Mouse (Mus musculus) cerebellum, adult 2 months (tissue): ENCODE measurements at regions not wholly inside any gene's neighbourhood (a gene's known extent, or its start where the extent isn't known, plus 50 kb on each side); places are given as distances from the start of the nearest gene placed in this dataset.

ENCODE experiments used
- DNase-seq, 2 experiments: peaks; one replicate each; pipeline ENCODE4 v3.0.0; 2021
- H3K27ac ChIP-seq: fragments of 200-500 bp; 2 replicates; pipeline ENCODE4 v1.5.1; 2012; ENCODE audit warnings: low read length, control low read depth, inconsistent platforms; ENCODE audit not compliant: insufficient read depth
- H3K27me3 ChIP-seq: fragments of 200-500 bp; 2 replicates; pipeline ENCODE4 v1.6.1; 2012; ENCODE audit warnings: inconsistent platforms, mild to moderate bottlenecking, low read length, moderate library complexity; ENCODE audit not compliant: control insufficient read depth, insufficient read depth
- H3K4me1 ChIP-seq: fragments of 200-500 bp; 2 replicates; pipeline ENCODE4 v1.6.1; 2011; ENCODE audit warnings: low read length; ENCODE audit not compliant: control insufficient read depth, insufficient read depth
- H3K4me3 ChIP-seq: fragments of 200-500 bp; replicated peaks from 2 replicates; pipeline ENCODE3; 2011; ENCODE audit warnings: mild to moderate bottlenecking, low read depth, low read length, control low read depth; ENCODE audit not compliant: insufficient read depth
- CTCF ChIP-seq: fragments of 200-500 bp; IDR thresholded peaks from 2 replicates; pipeline ENCODE4 v1.5.1; 2011; ENCODE audit warnings: low read depth, mild to moderate bottlenecking, control low read depth, low read length, moderate library complexity, borderline replicate concordance; ENCODE audit not compliant: insufficient read depth
- POLR2A ChIP-seq: fragments of 200-500 bp; IDR thresholded peaks from 2 replicates; pipeline ENCODE4 v1.6.1; 2011; ENCODE audit warnings: low read length, control low read depth, borderline replicate concordance; ENCODE audit not compliant: insufficient read depth
- WGBS: fragments of 180-500 bp; shearing (Covaris S2); methylation state at CpG from one replicate; pipeline ENCODE4 v1.1.7; 2018; 5-methylcytosine and 5-hydroxymethylcytosine counted together

DNA sequence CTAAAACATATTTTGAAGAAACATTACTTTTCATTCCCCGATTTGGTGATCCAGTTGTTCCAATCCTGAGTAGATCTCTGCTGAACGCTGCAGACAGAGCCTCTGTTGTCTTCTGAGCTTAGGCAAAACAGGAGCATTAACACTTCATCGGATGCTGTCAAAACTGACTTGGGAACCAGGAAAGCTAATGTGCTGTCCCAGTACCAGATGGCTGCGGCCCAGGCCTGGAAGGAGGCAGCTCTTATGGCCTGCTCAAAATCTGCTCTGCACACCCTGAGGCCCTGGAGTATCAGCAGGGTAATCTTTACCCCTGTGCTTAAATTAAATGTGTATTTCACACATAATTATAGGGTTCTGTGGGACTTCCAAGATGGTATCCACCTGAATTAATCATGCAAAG is 61.3 kb upstream of the Neo1 start:
- TF ChIP-seq POLR2A (no peak), CTCF (no peak)
- Histone ChIP-seq H3K4me1 (no peaks in the 10 kb centered on the region), H3K4me3 (no peak overlapping the region), H3K27me3 (no peaks in the 10 kb centered on the region; the same call in 1 of the 2 replicates), H3K27ac (no peak overlapping the region; the same call in 1 of the 2 replicates)
- peak; percentile 16 to 44 for DNase-seq
- WGBS, result 34% methylated on average over 4 of the region's 4 CpGs

DNA sequence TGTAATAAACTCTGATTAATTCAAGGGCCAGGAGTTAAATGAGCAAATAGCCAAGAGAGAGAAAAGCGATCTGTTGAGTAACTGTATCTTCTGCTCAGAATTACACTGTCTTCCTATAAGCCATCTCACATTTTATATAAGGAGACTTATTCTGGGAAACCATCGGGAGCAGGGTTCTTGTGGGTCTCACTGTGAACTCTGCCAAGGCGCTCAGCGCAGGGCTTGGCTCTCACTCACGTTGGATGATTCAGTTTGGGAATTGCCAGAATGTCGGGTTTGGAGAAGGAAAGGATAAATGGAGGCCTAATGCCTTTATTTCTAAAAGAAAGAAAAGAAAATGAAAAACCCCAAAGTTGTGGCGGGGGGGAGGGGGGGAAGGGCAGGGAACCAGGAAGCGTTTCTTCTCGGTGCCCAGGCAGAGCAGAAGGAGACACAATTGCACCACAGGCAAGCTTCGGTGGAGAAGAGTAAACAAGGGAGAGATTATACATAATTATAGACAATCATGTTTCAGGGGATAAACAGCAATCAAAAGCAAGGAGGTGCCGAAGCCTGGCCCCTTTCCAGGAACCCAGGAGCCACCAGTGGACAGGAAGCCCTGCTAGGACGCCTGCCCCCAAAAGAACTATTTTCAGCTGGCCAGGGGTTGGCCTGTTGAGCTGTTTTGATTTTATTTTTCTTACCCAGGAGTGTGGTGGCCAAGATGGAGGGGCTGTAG is 60.5 kb upstream of the Neo1 start:
- Histone ChIP-seq H3K27ac (peak overlapping the region; percentile 13; the same call in 1 of the 2 replicates), H3K4me1 (no peaks in the 10 kb centered on the region), H3K4me3 (no peak overlapping the region), H3K27me3 (no peaks in the 10 kb centered on the region; the same call in 1 of the 2 replicates)
- peak; percentile 18 to 31 for DNase-seq
- TF ChIP-seq POLR2A, result no peak
- TF ChIP-seq CTCF, result no peak
- 38% methylated on average over 12 of the region's 12 CpGs for WGBS

GRCm38 (mm10) chr9:59095626-59096025 is 59.4 kb upstream of the Neo1 start:
- TF ChIP-seq CTCF (no peak), POLR2A (no peak)
- 83% methylated on average over 7 of the region's 7 CpGs for WGBS
- H3K27me3 ChIP-seq, result no peaks in the 10 kb centered on the region; the same call in 1 of the 2 replicates
- DNase-seq, result no peak
- H3K27ac ChIP-seq, result no peak overlapping the region
- no peak overlapping the region for H3K4me3 ChIP-seq
- no peaks in the 10 kb centered on the region for H3K4me1 ChIP-seq

GRCm38 (mm10) chr9:59094106-59094505 is 57.9 kb upstream of the Neo1 start:
- TF ChIP-seq CTCF, result no peak
- TF ChIP-seq POLR2A, result no peak
- no peaks in the 10 kb centered on the region; the same call in 1 of the 2 replicates for H3K27me3 ChIP-seq
- 89% methylated on average over 4 of the region's 4 CpGs for WGBS
- no peak overlapping the region for H3K27ac ChIP-seq
- H3K4me1 ChIP-seq, result no peaks in the 10 kb centered on the region
- no peak overlapping the region for H3K4me3 ChIP-seq
- DNase-seq, result no peak

GRCm38 (mm10) chr9:59091179-59091578 is 54.9 kb upstream of the Neo1 start:
- WGBS, result 70% methylated on average over 3 of the region's 3 CpGs
- Histone ChIP-seq H3K4me3 (no peak overlapping the region), H3K27me3 (no peaks in the 10 kb centered on the region; the same call in 1 of the 2 replicates), H3K27ac (no peak overlapping the region), H3K4me1 (no peaks in the 10 kb centered on the region)
- no peak for DNase-seq
- TF ChIP-seq CTCF (no peak), POLR2A (no peak)

DNA sequence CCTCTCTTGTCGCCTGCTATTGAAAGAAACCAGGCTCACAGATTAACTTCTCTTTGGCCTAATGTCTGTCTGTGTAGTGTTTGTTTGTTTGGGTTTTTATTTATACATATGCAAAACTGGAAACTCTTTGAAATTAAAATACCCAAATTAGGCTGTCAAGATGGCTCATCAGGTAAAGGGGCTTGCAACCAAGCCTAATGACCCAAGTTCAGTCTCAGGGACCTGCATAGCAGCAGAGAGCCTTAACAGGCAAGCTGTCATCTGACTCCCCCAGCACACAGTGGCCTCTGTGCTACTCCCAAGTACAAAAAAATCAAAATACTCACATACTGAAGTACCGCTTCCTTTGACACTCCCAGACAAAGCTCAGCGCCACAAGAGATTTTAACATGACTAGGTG is 51.5 kb upstream of the Neo1 start:
- Histone ChIP-seq H3K4me1 (no peaks in the 10 kb centered on the region), H3K4me3 (no peak overlapping the region), H3K27me3 (no peaks in the 10 kb centered on the region), H3K27ac (no peak overlapping the region)
- DNase-seq, result no peak
- 97% methylated on average over 3 of the region's 3 CpGs for WGBS
- no peak for TF ChIP-seq CTCF
- no peak for TF ChIP-seq POLR2A

GRCm38 (mm10) chr9:59087112-59087511 is 50.9 kb upstream of the Neo1 start:
- no peaks in the 10 kb centered on the region for H3K27me3 ChIP-seq
- no peak overlapping the region for H3K27ac ChIP-seq
- no peak for DNase-seq
- no peaks in the 10 kb centered on the region for H3K4me1 ChIP-seq
- TF ChIP-seq CTCF (no peak), POLR2A (no peak)
- H3K4me3 ChIP-seq, result no peak overlapping the region
- WGBS, result 96% methylated on average over 9 of the region's 9 CpGs

DNA sequence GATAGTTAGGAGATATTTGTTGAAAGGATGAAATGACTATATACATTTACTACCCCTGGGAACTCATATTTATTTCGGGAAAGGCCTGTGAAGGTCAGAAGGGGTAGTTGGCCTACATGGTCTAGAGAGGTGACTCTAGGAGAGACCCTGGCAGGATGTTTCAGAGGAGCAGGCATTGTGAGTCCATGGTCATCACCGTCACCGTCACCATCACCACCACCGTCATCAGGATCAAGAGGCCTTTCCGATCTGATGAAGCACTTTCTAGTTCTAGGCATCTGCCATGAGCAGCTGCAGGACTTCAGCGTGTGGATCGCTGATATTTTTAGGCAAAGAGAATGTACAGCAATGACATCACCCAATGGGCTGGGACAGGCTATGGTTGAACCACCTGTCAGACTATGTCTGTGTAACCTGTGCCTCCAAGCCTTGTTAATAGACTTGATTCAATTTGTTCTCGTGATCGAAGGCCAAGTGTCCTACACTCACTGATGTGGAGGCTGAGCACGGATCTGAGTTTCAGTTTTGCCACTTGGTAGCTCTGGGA is 50.4 kb upstream of the Neo1 start:
- TF ChIP-seq CTCF, result no peak
- WGBS, result 92% methylated on average over 10 of the region's 10 CpGs
- Histone ChIP-seq H3K27me3 (no peaks in the 10 kb centered on the region), H3K4me1 (no peaks in the 10 kb centered on the region), H3K4me3 (no peak overlapping the region), H3K27ac (no peak overlapping the region)
- no peak for DNase-seq
